ENCODE assay signal across 10 mouse cellular contexts in the genomic region with DNA sequence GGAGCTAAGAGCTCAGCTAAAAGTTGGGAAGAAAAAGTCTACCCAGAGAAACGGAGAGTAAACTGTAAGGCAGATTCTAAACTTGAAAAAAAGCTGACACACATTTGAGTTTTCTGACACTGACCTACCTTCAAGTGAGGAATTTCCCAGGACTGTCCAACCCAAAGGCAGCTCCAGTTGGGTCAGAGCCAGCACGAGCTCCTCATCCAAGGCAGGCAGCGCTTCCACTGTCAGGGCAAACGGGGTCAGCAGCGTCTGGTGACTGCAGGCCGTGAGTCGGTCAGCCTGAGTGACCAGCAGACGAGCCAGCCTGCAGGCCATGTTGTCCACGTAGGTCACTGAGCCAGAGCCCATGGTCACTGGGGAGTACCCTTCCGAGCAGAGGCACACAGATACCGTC.
DNase-seq lines count a peak whose midpoint lies in the region; ATAC-seq lines count a peak whose summit lies in the region.
"Had no signal": no experiment of that assay in that cellular context is flagged by ENCODE, and none has a peak within 500 bp of the region (broad histone marks: within the 10 kb centered on the region; RNA-seq: fewer than 3 reads in every experiment).

No protein-coding gene starts in this region.

- no peak overlapping the region for H3K4me2 ChIP-seq in forebrain, embryonic 15.5 days (replicated peaks)
- H3K4me2 ChIP-seq: hindbrain, embryonic 14.5 days had no signal

- no peaks in the 10 kb centered on the region for H3K27me3 ChIP-seq in forebrain, embryonic 15.5 days

- H3K9me3 ChIP-seq in forebrain, embryonic 15.5 days, result no peaks in the 10 kb centered on the region

- no peak overlapping the region for H3K27ac ChIP-seq in forebrain, embryonic 15.5 days (replicated peaks)
- H3K27ac ChIP-seq: hindbrain, embryonic 14.5 days had no signal

- 80% methylated on average over 11 of the region's 11 CpGs for WGBS in forebrain, embryonic 15.5 days

- no peak overlapping the region for H3K9ac ChIP-seq in forebrain, embryonic 15.5 days (replicated peaks)
- H3K9ac ChIP-seq: hindbrain, embryonic 14.5 days had no signal

- DNase-seq in lung, postnatal 4 days, result peak; percentile 14 to 27
- DNase-seq in lung, adult 18-20 months, result no peak
- peak; percentile 12 for DNase-seq in cerebellum, adult 11-12 months
- DNase-seq in gastrocnemius, postnatal 10 days, result peak; percentile 71
- peak; percentile 48 to 56 for DNase-seq in kidney, postnatal 4 days
- no peak for DNase-seq in embryo, embryonic 10.5 days (ENCODE audit: low spot score)
- DNase-seq: lung, postnatal 36 days had no signal

- no peak for ATAC-seq in forebrain, embryonic 15.5 days (replicated peaks)
- ATAC-seq: forebrain, embryonic 14.5 days had no signal

- no peak overlapping the region for H3K4me3 ChIP-seq in forebrain, embryonic 15.5 days

- H3K36me3 ChIP-seq in forebrain, embryonic 15.5 days, result no peaks in the 10 kb centered on the region

- H3K4me1 ChIP-seq in forebrain, embryonic 15.5 days, result no peaks in the 10 kb centered on the region

Comparison
In these comparisons a context has a peak if more than half of its experiments do, and no peak if none do; other contexts are left out.
1. DNase-seq: peak in lung, postnatal 4 days (2 of 2), cerebellum, adult 11-12 months (single experiment), gastrocnemius, postnatal 10 days (single experiment) and kidney, postnatal 4 days (2 of 2); none in lung, adult 18-20 months (0 of 2) and embryo, embryonic 10.5 days (single experiment).